Mouse (Mus musculus) right cerebral cortex, adult 2 months (tissue): Measurements from ENCODE around the gene Olfr1160.
"Not testable (repeated sequence)": the region's sequence is repeated elsewhere in the genome, so short reads cannot be mapped to it uniquely, and the experiment has no call there.

ENCODE experiments used
- DNase-seq, 2 experiments: peaks; one replicate each; pipeline ENCODE4 v3.0.0; 2021 to 2022; ENCODE audit warnings: low spot score in 2 of 2

The Olfr1160 gene

DNA sequence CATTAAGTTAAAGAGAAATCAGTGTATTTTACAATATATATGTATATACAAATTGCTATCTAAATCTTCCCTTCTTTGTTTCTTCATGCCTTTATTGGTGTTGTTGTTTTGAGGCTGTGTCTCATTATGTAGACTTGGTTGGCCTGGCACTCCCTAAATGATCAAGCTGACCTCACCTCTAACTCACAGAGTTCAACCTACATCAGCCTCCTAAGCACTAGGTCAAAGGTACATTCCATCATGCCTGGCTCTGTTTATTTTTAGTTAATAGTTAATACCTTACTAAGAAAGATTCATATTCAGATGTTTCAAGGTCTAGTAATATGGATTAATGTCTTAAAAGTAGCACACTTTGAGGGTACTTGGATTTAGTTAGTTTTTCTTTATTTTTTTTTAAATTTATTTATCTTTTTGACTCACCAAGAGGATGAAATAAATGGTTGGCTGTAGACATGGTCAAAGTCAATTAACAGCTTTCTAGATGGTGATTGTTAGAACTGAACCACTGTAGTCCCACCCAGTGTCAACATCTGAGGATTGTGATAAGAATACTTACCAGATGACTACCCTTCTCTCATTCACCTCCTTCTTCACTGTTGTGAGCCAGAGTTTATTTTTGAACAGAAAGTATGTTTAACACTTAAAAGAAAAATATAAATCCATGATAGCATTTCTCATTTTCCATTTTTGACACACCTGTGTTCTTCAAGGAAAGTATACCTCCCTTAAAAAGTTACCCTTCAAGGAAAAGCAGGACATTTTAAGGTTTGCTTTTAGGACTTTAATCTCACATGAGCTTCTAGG is at the start of gene Olfr1160:
Olfr1160 (minus strand) TSS at position 754 of the 804 bp plus-strand sequence.
- DNase-seq, result no peak

DNA sequence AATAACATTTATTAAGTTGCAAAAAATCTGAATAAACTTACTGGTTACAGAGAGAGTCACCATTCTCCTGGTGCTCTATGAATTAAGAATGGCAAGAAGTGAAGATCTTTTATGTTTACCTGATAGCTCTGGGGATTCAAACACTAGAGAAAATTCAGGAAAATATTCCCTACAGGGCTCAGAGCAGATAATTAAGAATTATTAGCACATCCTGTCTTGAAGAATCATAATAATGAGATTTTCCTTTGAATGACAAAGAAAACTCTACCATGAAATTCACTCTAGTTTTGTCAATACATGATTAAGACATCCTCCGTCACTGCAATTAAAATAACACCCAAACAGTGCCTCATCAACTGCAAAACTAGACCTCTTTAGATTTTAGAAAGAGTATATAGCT is 43.0 kb upstream of the Olfr1160 start, which contains the start of gene Olfr1162:
Olfr1162 (minus strand) TSS at position 101 of the 400 bp plus-strand sequence.
- no peak for DNase-seq

DNA sequence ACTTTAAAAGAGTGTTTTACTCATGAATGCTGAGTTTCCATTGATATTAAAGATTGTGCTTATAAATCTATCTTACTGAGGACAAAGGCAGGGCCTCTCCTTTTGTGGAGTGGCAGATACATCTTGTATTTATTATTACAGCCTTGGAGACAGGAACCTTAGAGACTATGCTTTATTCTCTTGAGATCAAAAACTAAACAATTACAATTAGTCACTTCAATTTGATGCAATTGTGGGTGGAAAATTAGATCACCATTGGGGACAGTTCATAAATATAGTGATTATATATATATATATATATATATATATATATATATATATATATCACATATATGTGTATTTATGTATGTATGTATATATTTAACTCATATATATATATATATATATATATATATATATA is 29.5 kb upstream of the Olfr1160 start, which contains the start of gene Olfr73:
Olfr73 (minus strand) TSS at position 101 of the 400 bp plus-strand sequence.
- no peak for DNase-seq

DNA sequence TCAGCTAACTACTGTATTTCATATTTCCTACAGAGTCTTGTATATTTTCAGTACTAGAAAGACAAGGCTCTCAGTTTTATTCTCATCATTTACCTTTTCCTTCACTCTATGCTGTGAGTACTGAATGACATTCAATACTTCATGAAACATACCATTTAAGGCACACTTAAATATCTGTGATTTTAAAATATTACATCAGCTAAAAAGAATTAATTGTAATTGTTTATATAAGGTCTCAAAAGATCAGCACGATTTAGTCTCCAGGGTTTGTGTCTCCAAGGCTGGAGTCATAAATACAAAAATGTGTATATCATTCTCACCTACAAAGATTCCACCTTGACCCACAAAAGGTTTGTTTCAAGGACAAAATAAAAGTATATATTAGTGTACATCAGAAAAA is 14.4 kb upstream of the Olfr1160 start, which contains the start of gene Olfr1161:
Olfr1161 (plus strand) TSS at position 301 of the 400 bp plus-strand sequence.
- DNase-seq, result not testable (repeated sequence)

DNA sequence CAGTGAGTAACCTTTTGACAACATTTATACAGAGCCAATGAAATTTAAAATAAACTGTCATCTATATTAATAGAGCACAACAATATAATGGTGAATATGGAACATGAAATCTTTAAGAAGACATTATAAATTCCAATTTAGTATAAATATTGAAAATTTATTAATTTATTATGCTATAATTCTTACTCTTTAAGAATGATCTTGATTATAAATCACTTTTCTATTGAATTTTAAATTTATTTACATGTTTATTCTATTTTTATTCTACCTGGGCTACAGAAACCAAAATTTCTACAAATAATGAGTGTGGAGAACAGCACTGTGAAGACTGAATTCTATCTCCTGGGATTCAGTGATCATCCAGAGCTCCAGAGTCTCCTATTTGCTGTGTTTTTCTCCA is 18.3 kb downstream of the Olfr1160 start, which contains the start of gene Olfr1158:
Olfr1158 (plus strand) TSS at position 301 of the 400 bp plus-strand sequence.
- DNase-seq, result no peak

DNA sequence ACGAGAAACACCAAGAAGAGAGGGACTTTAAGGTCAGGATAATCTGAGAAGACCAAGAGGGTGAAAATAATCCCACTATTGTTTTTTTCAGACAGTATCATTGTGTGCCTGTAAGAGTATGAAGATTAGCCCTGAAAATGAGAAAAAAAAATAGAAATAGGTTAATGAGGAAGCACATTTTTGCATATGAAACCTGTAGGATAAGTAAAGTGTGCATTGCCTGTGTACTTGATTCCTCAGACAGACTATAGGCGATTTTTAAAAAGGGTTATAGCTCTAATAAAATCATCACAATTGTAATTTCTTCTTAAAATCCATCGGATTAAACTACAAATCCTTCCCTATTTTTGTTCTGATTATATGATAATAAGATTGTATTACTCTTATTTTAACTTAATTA is 33.5 kb downstream of the Olfr1160 start, which contains the start of gene Olfr74:
Olfr74 (minus strand) TSS at position 101 of the 400 bp plus-strand sequence.
- no peak for DNase-seq

DNA sequence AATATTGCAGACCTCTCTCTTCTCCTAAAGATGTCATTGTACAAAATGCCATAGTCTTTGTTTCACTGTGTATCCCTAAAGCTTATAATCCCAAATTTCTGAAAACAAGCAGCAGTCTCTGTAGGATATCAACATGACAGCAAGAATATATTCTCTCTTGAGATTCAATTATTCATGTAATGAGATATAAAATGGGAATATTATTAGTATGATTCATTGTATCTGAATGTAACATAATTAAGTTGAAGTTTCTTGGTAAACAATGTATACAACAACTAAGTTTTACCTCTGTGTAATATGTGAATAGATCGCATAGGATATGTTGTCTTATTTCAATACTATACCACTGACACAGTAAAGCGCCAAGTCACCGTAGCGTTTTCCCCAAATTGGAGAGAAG is 39.9 kb downstream of the Olfr1160 start, which contains the start of gene Olfr1157:
Olfr1157 (minus strand) TSS at position 101 of the 400 bp plus-strand sequence.
- DNase-seq, result no peak

DNA sequence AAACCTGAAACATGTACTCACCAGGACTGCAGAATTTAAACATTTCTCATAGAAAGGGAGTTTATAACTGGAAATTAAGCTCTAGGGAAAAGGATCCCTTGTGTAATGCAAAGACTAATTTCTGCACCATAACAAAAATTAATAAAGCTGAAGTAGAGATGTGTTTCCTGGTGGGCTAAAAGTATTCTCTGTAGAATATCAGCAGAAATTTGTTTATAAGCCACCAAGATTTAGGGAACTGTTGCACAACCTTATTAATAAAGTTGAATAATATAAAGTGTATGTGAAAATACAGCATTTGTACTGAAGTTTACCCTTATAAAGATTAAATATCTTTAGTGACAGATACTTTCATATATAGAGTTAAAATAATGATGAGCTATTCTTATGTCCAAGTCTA is 55.1 kb downstream of the Olfr1160 start, which contains the start of gene Olfr1156:
Olfr1156 (minus strand) TSS at position 101 of the 400 bp plus-strand sequence.
- DNase-seq, result no peak
